Comparison of ENCODE assay signal across 34 mouse cellular contexts in the genomic region with DNA sequence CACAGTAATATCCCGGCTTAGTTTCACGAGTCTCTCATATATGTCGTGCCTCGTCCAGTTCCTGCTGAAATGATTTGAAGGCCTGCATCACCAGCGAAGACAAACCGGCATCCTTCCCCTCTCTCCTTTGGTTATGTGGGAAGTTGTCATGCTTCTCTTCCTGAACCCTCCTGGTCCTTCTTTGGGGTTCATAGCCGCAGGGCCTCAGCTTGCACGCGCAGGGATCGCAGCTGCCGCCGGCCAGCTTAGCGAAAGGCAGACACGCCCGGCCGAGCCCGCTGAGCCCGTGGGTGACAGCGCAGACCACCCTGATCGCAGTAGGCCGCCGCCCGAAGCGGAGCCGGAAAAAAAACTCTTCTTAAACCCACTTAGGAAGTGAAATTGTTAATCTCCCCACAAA. TPM values are rescaled to one million over a fixed set of nuclear protein-coding genes. Genes with fewer than 3 reads are reported as not detected.
DNase-seq lines count a peak whose midpoint lies in the region; ATAC-seq and TF ChIP-seq lines count a peak whose summit lies in the region.
"Had no signal": no experiment of that assay in that cellular context is flagged by ENCODE, and none has a peak within 500 bp of the region (broad histone marks: within the 10 kb centered on the region; RNA-seq: fewer than 3 reads in every experiment).

No protein-coding gene starts in this region.

- H3K9me3 ChIP-seq in hindbrain, embryonic 10.5 days: no peaks in the 10 kb centered on the region
- H3K9me3 ChIP-seq in hindbrain, embryonic 14.5 days (ENCODE audit: control insufficient read depth, low read length): no peaks in the 10 kb centered on the region
- no peaks in the 10 kb centered on the region for H3K9me3 ChIP-seq in midbrain, embryonic 11.5 days (ENCODE audit: control insufficient read depth, low read length)
- H3K9me3 ChIP-seq in midbrain, postnatal 0 days (ENCODE audit: low read length): no peaks in the 10 kb centered on the region
- H3K9me3 ChIP-seq: embryonic facial prominence, embryonic 13.5 days; embryonic facial prominence, embryonic 15.5 days; forebrain, embryonic 10.5 days; forebrain, embryonic 12.5 days; G1E had no signal

- no peak overlapping the region for H3K4me3 ChIP-seq in hindbrain, embryonic 10.5 days
- no peak overlapping the region for H3K4me3 ChIP-seq in hindbrain, embryonic 14.5 days (replicated peaks; ENCODE audit: low read length)
- no peak overlapping the region for H3K4me3 ChIP-seq in midbrain, embryonic 11.5 days (ENCODE audit: low read depth, low read length)
- no peak overlapping the region for H3K4me3 ChIP-seq in midbrain, postnatal 0 days (ENCODE audit: low read depth, low read length)
- H3K4me3 ChIP-seq: embryonic facial prominence, embryonic 13.5 days; embryonic facial prominence, embryonic 15.5 days; erythroblast, embryonic 14.5 days; forebrain, embryonic 10.5 days; forebrain, embryonic 12.5 days had no signal

- no peaks in the 10 kb centered on the region for H3K4me1 ChIP-seq in hindbrain, embryonic 10.5 days (replicated peaks)
- no peaks in the 10 kb centered on the region for H3K4me1 ChIP-seq in hindbrain, embryonic 14.5 days (replicated peaks; ENCODE audit: control insufficient read depth, insufficient read depth, low read length)
- H3K4me1 ChIP-seq in midbrain, embryonic 11.5 days (ENCODE audit: control insufficient read depth, insufficient read depth, low read length): no peaks in the 10 kb centered on the region
- no peaks in the 10 kb centered on the region for H3K4me1 ChIP-seq in midbrain, postnatal 0 days (ENCODE audit: insufficient read depth, low read length)
- H3K4me1 ChIP-seq: embryonic facial prominence, embryonic 13.5 days; embryonic facial prominence, embryonic 15.5 days; forebrain, embryonic 10.5 days; forebrain, embryonic 12.5 days had no signal

- H3K4me2 ChIP-seq in hindbrain, embryonic 14.5 days (replicated peaks): no peak overlapping the region
- no peak overlapping the region for H3K4me2 ChIP-seq in midbrain, embryonic 11.5 days
- no peak overlapping the region for H3K4me2 ChIP-seq in midbrain, postnatal 0 days (ENCODE audit: low read depth, low read length, poor library complexity, severe bottlenecking)
- H3K4me2 ChIP-seq: embryonic facial prominence, embryonic 13.5 days; embryonic facial prominence, embryonic 15.5 days; forebrain, embryonic 12.5 days had no signal

- peaks cover 69% of the 10 kb centered on the region for H3K27me3 ChIP-seq in hindbrain, embryonic 10.5 days (ENCODE audit: insufficient read depth, poor library complexity, severe bottlenecking)
- peaks cover 61% of the 10 kb centered on the region for H3K27me3 ChIP-seq in hindbrain, embryonic 14.5 days (ENCODE audit: control insufficient read depth, insufficient read depth, low read length)
- peaks cover 53% of the 10 kb centered on the region for H3K27me3 ChIP-seq in midbrain, embryonic 11.5 days (ENCODE audit: control insufficient read depth, insufficient read depth, low read length)
- peaks cover 17% of the 10 kb centered on the region for H3K27me3 ChIP-seq in midbrain, postnatal 0 days (ENCODE audit: insufficient read depth, low read length)
- H3K27me3 ChIP-seq: CH12.LX had no signal

- no peak overlapping the region for H3K9ac ChIP-seq in hindbrain, embryonic 14.5 days
- no peak overlapping the region for H3K9ac ChIP-seq in midbrain, embryonic 11.5 days (ENCODE audit: low read length)
- H3K9ac ChIP-seq in midbrain, postnatal 0 days (replicated peaks; ENCODE audit: low read length, poor library complexity, severe bottlenecking): no peak overlapping the region
- H3K9ac ChIP-seq: embryonic facial prominence, embryonic 13.5 days; embryonic facial prominence, embryonic 15.5 days; forebrain, embryonic 12.5 days had no signal

- H3K27ac ChIP-seq in hindbrain, embryonic 10.5 days: no peak overlapping the region
- H3K27ac ChIP-seq in hindbrain, embryonic 14.5 days: no peak overlapping the region
- no peak overlapping the region for H3K27ac ChIP-seq in midbrain, embryonic 11.5 days (ENCODE audit: low read depth, low read length)
- no peak overlapping the region for H3K27ac ChIP-seq in midbrain, postnatal 0 days (ENCODE audit: low read depth, low read length)
- H3K27ac ChIP-seq: embryonic facial prominence, embryonic 13.5 days; embryonic facial prominence, embryonic 15.5 days; forebrain, embryonic 10.5 days; forebrain, embryonic 12.5 days had no signal

- peak; percentile 18 for DNase-seq in hindbrain, embryonic 10.5 days (ENCODE audit: low spot score)
- DNase-seq in hindbrain, embryonic 14.5 days (ENCODE audit: low spot score): no peak
- peak; percentile 90 for DNase-seq in midbrain, embryonic 11.5 days (ENCODE audit: low spot score, missing footprints)
- DNase-seq in midbrain, postnatal 0 days (ENCODE audit: low spot score): no peak
- DNase-seq in ovary, postnatal 36 days (ENCODE audit: low spot score): no peak
- no peak for DNase-seq in right cerebral cortex, postnatal 14 days
- DNase-seq: adrenal gland, adult 2 months; adrenal gland, postnatal 10 days; adrenal gland, postnatal 25 days; B cell, adult 2 months; cerebellum, adult 11 months; cerebellum, adult 18-20 months; cerebellum, adult 8-10 months; cerebellum, adult 9-11 months; cerebellum, postnatal 14 days; cerebellum, postnatal 36 days had no signal

- no peak for TF ChIP-seq CTCF in midbrain, postnatal 0 days (IDR thresholded peaks at IDR 0.05)

- WGBS in hindbrain, embryonic 10.5 days: 19% methylated on average over 25 of the region's 25 CpGs
- WGBS in hindbrain, embryonic 14.5 days: 21% methylated on average over 25 of the region's 25 CpGs
- WGBS in midbrain, embryonic 11.5 days: 17% methylated on average over 25 of the region's 25 CpGs
- WGBS in midbrain, postnatal 0 days: 25% methylated on average over 25 of the region's 25 CpGs

- H3K36me3 ChIP-seq in hindbrain, embryonic 10.5 days: no peaks in the 10 kb centered on the region
- H3K36me3 ChIP-seq in hindbrain, embryonic 14.5 days (replicated peaks; ENCODE audit: control insufficient read depth, insufficient read depth): no peaks in the 10 kb centered on the region
- no peaks in the 10 kb centered on the region for H3K36me3 ChIP-seq in midbrain, embryonic 11.5 days (ENCODE audit: control insufficient read depth, insufficient read depth, low read length)
- H3K36me3 ChIP-seq in midbrain, postnatal 0 days (ENCODE audit: insufficient read depth, low read length): no peaks in the 10 kb centered on the region
- H3K36me3 ChIP-seq: embryonic facial prominence, embryonic 13.5 days; embryonic facial prominence, embryonic 15.5 days; forebrain, embryonic 10.5 days; forebrain, embryonic 12.5 days; G1E had no signal

- ATAC-seq in hindbrain, embryonic 14.5 days (ENCODE audit: low FRiP score): no peak
- ATAC-seq in midbrain, embryonic 11.5 days (ENCODE audit: low FRiP score): no peak
- no peak for ATAC-seq in midbrain, postnatal 0 days (ENCODE audit: low FRiP score)
- ATAC-seq in common myeloid progenitor, adult 5-6 weeks (replicated peaks; ENCODE audit: low read depth, poor library complexity, severe bottlenecking): 0 out of 2 replicates have a peak, but pooled peaks have one; percentile 39
- 0 out of 2 replicates have a peak, but pooled peaks have one; percentile 31 for ATAC-seq in granulocyte monocyte progenitor cell, adult 5-6 weeks (replicated peaks; ENCODE audit: poor library complexity, severe bottlenecking)
- ATAC-seq: activated CD4-positive, CD25-positive, alpha-beta regulatory T cell, adult 4 months; CD4-positive, CD25-positive, alpha-beta regulatory T cell, adult 4 months; forebrain, embryonic 14.5 days; forebrain, embryonic 16.5 days; Patski had no signal

RNA-seq across cellular contexts. Expression of gene Esx1, which starts 17.4 kb away (rescaled TPM):
- not detected in 2 replicates for polyA plus RNA-seq in hindbrain, embryonic 10.5 days (2016; fragmentation: Nextera tagmentation; extraction: Ambion mirVana)
- not detected in 2 replicates for polyA plus RNA-seq in hindbrain, embryonic 14.5 days (2014; fragmentation: Nextera tagmentation; extraction: Ambion mirVana)
- not detected in 2 replicates for polyA plus RNA-seq in midbrain, embryonic 11.5 days (2014; fragmentation: Nextera tagmentation; extraction: Ambion mirVana)
- total RNA-seq in midbrain, postnatal 0 days (2014; rRNA removed): not detected in 2 replicates
- polyA plus RNA-seq in midbrain, postnatal 0 days (2015; fragmentation: Nextera tagmentation; extraction: Ambion mirVana): not detected in 2 replicates
- total RNA-seq in common myeloid progenitor, adult 5-6 weeks (2017): not detected in 2 replicates
- not detected in 2 replicates for total RNA-seq in granulocyte monocyte progenitor cell, adult 5-6 weeks (2014; fragmentation: Nextera tagmentation)
- total RNA-seq in granulocyte monocyte progenitor cell, adult 5-6 weeks (2017): not detected in 2 replicates
- total RNA-seq: adrenal gland, adult 2 months; adrenal gland, postnatal 10 days; adrenal gland, postnatal 25 days; adrenal gland, postnatal 4 days; G1E had no signal
- polyA plus RNA-seq: activated CD4-positive, CD25-positive, alpha-beta regulatory T cell, adult 4 months; adrenal gland, adult 2 months; brain, embryonic 14.5 days; CD4-positive, CD25-positive, alpha-beta regulatory T cell, adult 4 months; cortical plate, adult 2 months; embryonic facial prominence, embryonic 11.5 days; embryonic facial prominence, embryonic 13.5 days; embryonic facial prominence, embryonic 15.5 days; erythroblast, embryonic 14.5 days; forebrain, embryonic 10.5 days; forebrain, embryonic 12.5 days; forebrain, embryonic 14.5 days; forebrain, embryonic 16.5 days; G1E had no signal

RNA-seq across cellular contexts. Expression of gene Fam199x, which starts 55.1 kb away (rescaled TPM):
- polyA plus RNA-seq in hindbrain, embryonic 10.5 days (2016; fragmentation: Nextera tagmentation; extraction: Ambion mirVana): 7.9 and 12.2 TPM in 2 replicates
- polyA plus RNA-seq in hindbrain, embryonic 14.5 days (2014; fragmentation: Nextera tagmentation; extraction: Ambion mirVana): 10.9 and 11.5 TPM in 2 replicates
- 13.4 and 15.1 TPM in 2 replicates for polyA plus RNA-seq in midbrain, embryonic 11.5 days (2014; fragmentation: Nextera tagmentation; extraction: Ambion mirVana)
- total RNA-seq in midbrain, postnatal 0 days (2014; rRNA removed): 14.8 and 16.3 TPM in 2 replicates
- 6.7 and 8.8 TPM in 2 replicates for polyA plus RNA-seq in midbrain, postnatal 0 days (2015; fragmentation: Nextera tagmentation; extraction: Ambion mirVana)
- 14.7 and 17.2 TPM in 2 replicates for total RNA-seq in common myeloid progenitor, adult 5-6 weeks (2017)
- total RNA-seq in granulocyte monocyte progenitor cell, adult 5-6 weeks (2014; fragmentation: Nextera tagmentation): 4.1 and 5.4 TPM in 2 replicates
- 12.2 and 12.8 TPM in 2 replicates for total RNA-seq in granulocyte monocyte progenitor cell, adult 5-6 weeks (2017)

Comparison
In these comparisons a context has a peak if more than half of its experiments do, and no peak if none do; other contexts are left out.
1. DNase-seq: peak in hindbrain, embryonic 10.5 days (single experiment) and midbrain, embryonic 11.5 days (single experiment); none in hindbrain, embryonic 14.5 days (single experiment), midbrain, postnatal 0 days (single experiment), ovary, postnatal 36 days (single experiment) and right cerebral cortex, postnatal 14 days (single experiment).
2. ATAC-seq: peak in common myeloid progenitor, adult 5-6 weeks (single experiment) and granulocyte monocyte progenitor cell, adult 5-6 weeks (single experiment); none in hindbrain, embryonic 14.5 days (single experiment), midbrain, embryonic 11.5 days (single experiment) and midbrain, postnatal 0 days (single experiment).